Mouse (Mus musculus): Measurements from ENCODE around the gene Txnrd3. TPM values are rescaled to one million over a fixed set of nuclear protein-coding genes. Genes with fewer than 3 reads are reported as not detected.

Gene Txnrd3
- total and polyA plus RNA-seq, 3 experiments, result 6.1 to 8.6 (median 8.0) TPM

DNA sequence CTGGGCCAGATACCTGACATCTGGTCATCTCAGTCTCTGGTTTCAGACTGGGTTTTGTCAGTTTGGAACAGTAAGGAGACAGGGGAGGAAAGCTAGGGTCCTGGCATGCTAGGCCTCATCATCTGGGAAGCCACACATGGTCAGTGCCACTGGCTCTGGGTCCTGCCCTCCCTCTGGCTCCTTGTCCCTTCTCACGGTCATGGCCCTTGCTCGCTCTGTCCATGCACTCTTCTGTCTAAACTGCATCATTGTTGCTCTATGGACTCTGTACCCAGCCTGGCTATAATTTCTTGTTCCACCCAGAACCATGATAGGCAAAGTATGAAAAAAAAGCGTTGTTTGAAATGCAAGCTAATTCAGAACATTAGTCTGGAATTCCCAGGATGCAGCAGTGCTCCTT is 11.2 kb downstream of the Txnrd3 start:
- H3K9ac ChIP-seq (ENCODE audit: insufficient read depth, low read depth), result no peak overlapping the region
- in situ Hi-C loops (cut with MboI; ENCODE audit: low pct_ligation_motif_present, low pct_unique_long_range_greater_than_20kb, low sequenced_read_pairs), result loop anchor here (25.0 kb wide), 1 partner anchor 882 kb away; no protein-coding TSS in a partner anchor
- DNase-seq (ENCODE audit: extremely low read depth), result no peak

DNA sequence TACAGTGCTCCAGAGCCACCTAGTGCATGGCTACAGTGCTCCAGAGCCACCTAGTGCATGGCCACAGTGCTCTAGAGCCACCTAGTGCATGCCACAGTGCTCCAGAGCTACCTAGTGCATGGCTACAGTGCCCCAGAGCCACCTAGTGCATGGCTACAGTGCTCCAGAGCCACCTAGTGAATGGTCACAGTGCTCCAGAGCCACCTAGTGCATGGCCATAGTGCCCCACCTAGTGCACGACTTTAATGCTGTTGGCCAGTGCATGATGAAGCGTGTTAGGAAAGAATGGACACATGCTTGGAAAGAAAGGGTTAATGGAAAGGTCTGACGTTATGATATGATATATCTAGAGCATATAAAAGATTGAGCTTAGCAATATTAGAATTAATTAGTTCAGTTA is 14.6 kb downstream of the Txnrd3 start:
- peaks cover 0 to 23% of the 10 kb centered on the region in 2 experiments for H3K36me3 ChIP-seq (replicated peaks in 1 of 2; ENCODE audit: control insufficient read depth in 1 of 2, insufficient read depth in 1 of 2, low read length in 1 of 2)
- H3K79me2 ChIP-seq (replicated peaks; ENCODE audit: control insufficient read depth, extremely low read depth, insufficient read depth, poor library complexity, severe bottlenecking), result no peaks in the 10 kb centered on the region
- in situ Hi-C loops (cut with MboI; ENCODE audit: low pct_ligation_motif_present, low pct_unique_long_range_greater_than_20kb, low sequenced_read_pairs), result loop anchor here (25.0 kb wide), 1 partner anchor 879 kb away; no protein-coding TSS in a partner anchor
- H3K4me1 ChIP-seq (ENCODE audit: control insufficient read depth in 1 of 2, insufficient read depth in 2 of 2), result no peaks in the 10 kb centered on the region
- dilution Hi-C loops (cut with MboI; ENCODE audit: extremely low pct_ligation_motif_present, extremely low pct_unique_long_range_greater_than_20kb, low sequenced_read_pairs), result no loop called here
- H3K9me3 ChIP-seq (replicated peaks; ENCODE audit: low read length), result no peaks in the 10 kb centered on the region
- DNase-seq (ENCODE audit: extremely low read depth), result no peak
- H3K27me3 ChIP-seq (replicated peaks), result no peaks in the 10 kb centered on the region
- no peak overlapping the region for H3K4me3 ChIP-seq (replicated peaks in 1 of 3; ENCODE audit: low read depth in 2 of 3, low read length in 2 of 3, poor library complexity in 1 of 3)
- H3K9ac ChIP-seq (ENCODE audit: insufficient read depth, low read depth), result no peak overlapping the region
- TF ChIP-seq USF2 (conservative IDR thresholded peaks at IDR 0.05; ENCODE audit: low read depth, low read length) (no peak), TCF12 (IDR thresholded peaks at IDR 0.05; ENCODE audit: low read depth, low read length) (no peak), MXI1 (IDR thresholded peaks at IDR 0.05; ENCODE audit: low read depth, low read length) (no peak), RAD21 (IDR thresholded peaks at IDR 0.05; ENCODE audit: low read depth, low read length) (peak; percentile 16), ZC3H11A (IDR thresholded peaks at IDR 0.05; ENCODE audit: low read depth, low read length) (no peak), CTCF (conservative IDR thresholded peaks at IDR 0.05 in 1 of 2, IDR thresholded peaks at IDR 0.05 in 1 of 2; ENCODE audit: low read depth in 2 of 2, low read length in 2 of 2) (peak in 1 of 2 experiments; percentile 51; a peak in 2 of 4 replicates), USF1 (IDR thresholded peaks at IDR 0.05; ENCODE audit: low read depth, low read length) (no peak), SMC3 (IDR thresholded peaks at IDR 0.05; ENCODE audit: low read depth, low read length) (no peak), UBTF (IDR thresholded peaks at IDR 0.05; ENCODE audit: low read depth, low read length) (no peak)
- no peak overlapping the region for H3K4me2 ChIP-seq (ENCODE audit: insufficient read depth, low read depth, poor library complexity, severe bottlenecking)
- H3K27ac ChIP-seq (ENCODE audit: insufficient read depth, low read depth), result no peak overlapping the region

More for the DNA sequence above, 11.2 kb downstream of the Txnrd3 start:
- Histone ChIP-seq H3K4me3 (replicated peaks in 1 of 3; ENCODE audit: low read depth in 2 of 3, low read length in 2 of 3, poor library complexity in 1 of 3) (no peak overlapping the region), H3K4me2 (ENCODE audit: insufficient read depth, low read depth, poor library complexity, severe bottlenecking) (no peak overlapping the region), H3K79me2 (replicated peaks; ENCODE audit: control insufficient read depth, extremely low read depth, insufficient read depth, poor library complexity, severe bottlenecking) (no peaks in the 10 kb centered on the region), H3K4me1 (ENCODE audit: control insufficient read depth in 1 of 2, insufficient read depth in 2 of 2) (peaks cover 0 to 1% of the 10 kb centered on the region in 2 experiments; a peak in 1 of 4 replicates), H3K27ac (ENCODE audit: insufficient read depth, low read depth) (no peak overlapping the region), H3K9me3 (replicated peaks; ENCODE audit: low read length) (no peaks in the 10 kb centered on the region), H3K27me3 (replicated peaks) (no peaks in the 10 kb centered on the region), H3K36me3 (replicated peaks in 1 of 2; ENCODE audit: control insufficient read depth in 1 of 2, insufficient read depth in 1 of 2, low read length in 1 of 2) (peaks cover 0 to 15% of the 10 kb centered on the region in 2 experiments)
- TF ChIP-seq POLR2AphosphoS2 (IDR thresholded peaks at IDR 0.05; ENCODE audit: low read depth, low read length) (no peak), NRF1 (IDR thresholded peaks at IDR 0.05; ENCODE audit: low read depth, low read length) (no peak), HCFC1 (IDR thresholded peaks at IDR 0.05; ENCODE audit: low read depth, low read length) (no peak), IRF4 (IDR thresholded peaks at IDR 0.05; ENCODE audit: low read depth, low read length) (no peak), E2F4 (IDR thresholded peaks at IDR 0.05; ENCODE audit: insufficient replicate concordance, low read depth, low read length) (no peak), GABPA (IDR thresholded peaks at IDR 0.05; ENCODE audit: insufficient replicate concordance, low read depth, low read length) (no peak), MAFK (IDR thresholded peaks at IDR 0.05; ENCODE audit: insufficient replicate concordance, low read length) (no peak)
- dilution Hi-C loops (cut with MboI; ENCODE audit: extremely low pct_ligation_motif_present, extremely low pct_unique_long_range_greater_than_20kb, low sequenced_read_pairs), result no loop called here

Measured in CH12.LX (cell line).